Mouse (Mus musculus) heart, adult 8-10 months (tissue): ENCODE data around the gene Lsamp. TPM values are rescaled to one million over a fixed set of nuclear protein-coding genes. Genes with fewer than 3 reads are reported as not detected.

ENCODE experiments used
- DNase-seq: peaks from one replicate; pipeline ENCODE4 v3.0.0; 2022; ENCODE audit warnings: low spot score
- total RNA-seq, 4 experiments: library from RNA; stranded (reverse); gene quantifications; 2 replicates each; pipeline ENCODE4 v1.2.4; 2022

The Lsamp gene
- total RNA-seq, 4 experiments from 2014 or later, result 1.0 to 2.0 (median 1.4) TPM

DNA sequence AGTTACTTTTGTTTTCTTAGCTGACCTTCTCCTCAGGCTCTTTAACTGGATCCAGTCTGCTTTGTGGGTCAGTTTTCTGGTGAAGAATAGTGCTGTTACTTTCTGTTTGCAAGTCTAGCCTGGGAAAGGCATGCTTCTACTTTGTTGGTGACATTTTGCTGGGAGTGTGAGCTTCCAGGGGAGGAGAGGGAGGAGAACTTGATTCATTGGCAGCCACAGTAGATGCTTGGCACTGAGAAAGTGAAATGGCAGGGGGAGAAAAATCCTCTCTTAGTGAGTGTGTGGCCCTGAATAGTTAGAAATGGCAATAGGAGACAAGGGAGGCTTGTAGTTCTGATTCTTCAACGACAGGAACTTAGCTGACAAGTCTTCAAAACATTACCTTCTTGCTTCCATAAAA, 1551.6 kb downstream of the Lsamp start:
- DNase-seq, result no peak

DNA sequence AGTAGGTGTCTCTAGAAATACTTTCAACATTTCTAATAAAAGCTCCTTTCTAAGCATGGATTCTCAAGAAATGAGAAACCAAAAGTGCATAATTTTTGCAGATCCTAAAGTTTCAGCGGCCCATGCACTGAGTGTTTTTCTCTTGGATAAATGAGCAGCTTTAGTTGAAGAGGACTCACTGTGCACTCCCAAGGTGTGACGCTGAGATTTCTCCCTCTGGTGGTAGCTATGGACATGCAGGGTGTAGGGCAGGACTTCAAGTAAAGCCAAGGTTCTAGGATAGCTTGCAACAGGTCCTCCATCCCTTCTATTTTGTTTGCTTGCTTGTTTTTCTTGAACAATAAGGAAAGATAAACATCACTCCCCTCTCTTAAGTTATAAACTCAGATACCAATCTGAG, 1558.5 kb downstream of the Lsamp start:
- DNase-seq, result no peak

DNA sequence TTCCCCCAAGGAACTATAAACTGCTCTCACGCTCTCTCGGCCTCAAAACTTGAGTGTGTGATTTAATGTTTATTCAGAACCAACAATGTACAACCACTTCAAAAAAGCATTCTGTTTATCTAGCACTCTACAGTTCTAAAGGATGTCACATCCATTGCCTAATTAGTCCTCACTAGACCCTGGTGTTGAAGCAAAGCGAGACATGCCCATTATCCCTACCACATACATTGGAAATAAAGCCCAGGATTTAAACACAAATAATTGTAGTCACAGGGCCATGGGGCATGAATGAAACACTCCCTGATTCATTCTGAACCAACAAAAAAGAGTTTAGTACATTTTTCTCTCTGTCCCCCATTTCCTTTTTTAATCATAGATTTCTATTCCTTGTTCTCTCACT, 1567.0 kb downstream of the Lsamp start:
- DNase-seq, result no peak

DNA sequence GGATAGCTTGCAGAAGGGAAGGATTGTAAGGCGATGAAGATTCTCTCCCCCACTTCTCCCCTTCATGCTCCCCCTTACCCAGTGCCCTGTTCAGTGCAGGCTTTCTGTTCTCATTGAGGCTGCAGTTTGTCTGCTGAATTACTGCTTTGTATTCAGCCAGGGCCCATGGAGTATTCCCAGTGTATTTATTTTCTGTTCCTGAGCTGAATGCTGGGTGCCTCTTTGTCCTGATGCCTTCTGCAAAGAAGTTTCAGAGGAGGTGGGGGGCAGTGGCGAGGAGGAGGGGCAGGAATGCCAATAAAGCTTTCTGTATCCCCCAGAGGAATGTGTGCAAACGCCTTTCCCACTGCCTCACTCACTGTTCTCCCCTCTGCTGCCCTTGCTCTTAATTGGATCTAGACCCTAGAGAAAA, 1567.7 kb downstream of the Lsamp start:
- no peak for DNase-seq

DNA sequence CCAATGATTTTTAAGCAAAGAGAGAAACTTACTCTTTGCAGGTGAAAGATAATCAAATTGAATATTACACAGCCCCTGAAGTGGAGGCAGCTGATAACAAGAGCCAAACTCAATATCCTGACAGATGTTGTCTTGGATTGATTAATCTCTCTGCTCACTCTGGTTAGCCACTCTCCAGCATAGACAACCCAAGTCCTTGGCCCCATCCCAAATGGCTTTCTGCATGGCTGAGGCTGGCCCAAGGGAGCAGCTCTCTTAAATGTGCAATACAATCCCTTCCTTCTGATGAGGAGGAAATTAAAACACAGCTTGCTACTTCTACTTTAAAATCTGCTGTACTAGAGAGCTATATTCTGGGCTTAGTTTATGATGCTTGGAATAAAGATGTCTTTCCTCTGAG, 1572.9 kb downstream of the Lsamp start:
- DNase-seq, result peak; percentile 23

DNA sequence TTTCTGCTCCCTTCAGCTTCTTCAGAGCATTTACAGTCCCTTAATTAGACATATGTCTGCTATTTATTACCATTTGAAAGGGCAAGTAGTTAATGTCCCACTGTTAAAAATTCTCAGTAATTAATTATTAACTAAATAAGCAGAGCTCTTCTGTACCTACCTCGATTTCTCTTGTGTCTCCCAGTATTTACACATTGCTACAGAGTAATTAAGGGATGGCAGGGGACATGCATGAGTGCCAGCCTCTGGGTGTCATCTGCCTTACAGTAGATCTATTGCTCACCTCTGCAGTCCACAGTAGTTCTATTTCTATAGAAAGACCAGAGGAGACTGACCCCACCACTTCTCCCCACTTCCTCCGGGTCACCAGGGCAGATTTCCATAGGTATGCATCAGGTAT, 1581.1 kb downstream of the Lsamp start:
- DNase-seq, result no peak

DNA sequence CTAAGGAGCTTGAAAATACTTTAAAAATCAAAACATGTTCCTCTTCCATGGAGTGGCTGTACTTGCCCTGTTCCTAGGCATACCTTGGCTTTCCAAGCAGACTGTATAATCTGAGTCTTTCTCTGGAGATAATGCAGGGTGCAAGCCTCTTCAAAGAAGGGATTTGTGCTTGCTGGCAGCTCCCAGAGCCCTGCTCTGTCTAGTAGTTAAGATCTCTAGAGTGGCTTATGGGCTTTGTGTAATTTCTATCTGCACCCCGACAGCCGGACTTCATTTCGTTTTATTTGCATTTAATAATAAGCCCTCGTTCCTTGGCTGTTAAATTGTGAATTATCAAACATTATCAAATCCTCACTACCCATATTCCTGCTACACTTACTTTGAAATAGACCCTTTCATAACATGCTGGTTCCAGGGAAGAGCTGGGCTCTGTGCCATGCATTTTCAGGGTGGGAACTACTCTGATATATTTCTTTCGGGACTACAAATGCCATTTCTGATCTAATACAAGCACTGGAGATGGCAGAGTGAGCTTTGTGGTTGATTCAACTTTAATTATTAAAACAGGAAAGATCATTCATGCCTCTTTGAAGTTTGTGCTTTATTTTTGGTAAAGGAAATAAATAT, 1604.6 kb downstream of the Lsamp start:
- DNase-seq, result no peak

DNA sequence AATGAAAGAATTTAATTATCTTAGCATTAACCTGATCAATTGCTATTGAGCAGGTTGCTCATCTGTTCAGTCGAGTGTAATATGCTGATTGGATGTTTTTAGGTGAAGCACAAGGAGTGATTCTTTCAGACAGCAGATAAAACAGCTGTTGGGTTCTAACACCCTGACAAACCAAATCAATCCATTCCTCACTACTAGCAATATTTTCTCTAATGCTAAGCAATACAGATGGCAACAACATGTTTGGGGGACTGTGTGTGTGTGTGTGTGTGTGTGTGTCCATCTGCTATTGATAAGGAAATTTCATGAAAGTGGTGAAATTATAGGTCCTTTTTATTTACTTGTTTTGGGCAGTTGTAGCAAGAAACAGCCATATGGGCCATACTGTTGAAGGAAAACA, 1628.1 kb downstream of the Lsamp start:
- DNase-seq, result no peak

DNA sequence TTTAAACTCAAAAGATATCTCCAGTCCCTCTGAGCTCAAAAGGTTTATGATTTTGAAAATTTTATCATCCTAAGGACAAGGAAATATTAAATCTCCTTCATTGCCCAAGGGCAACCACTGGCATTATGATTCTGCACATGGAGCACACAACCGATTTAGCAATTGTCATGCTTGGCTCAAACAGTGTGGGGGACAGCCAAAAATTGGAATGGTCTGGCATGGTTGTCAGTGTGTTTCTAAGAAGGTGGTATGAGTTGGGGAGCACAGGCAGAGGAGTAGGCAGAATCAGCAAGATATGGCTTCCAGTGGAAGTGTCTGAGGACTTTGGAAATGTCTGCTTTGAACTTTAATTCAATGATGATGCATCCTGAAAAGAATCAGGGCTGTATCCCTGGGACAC, 1639.7 kb downstream of the Lsamp start:
- DNase-seq, result no peak

DNA sequence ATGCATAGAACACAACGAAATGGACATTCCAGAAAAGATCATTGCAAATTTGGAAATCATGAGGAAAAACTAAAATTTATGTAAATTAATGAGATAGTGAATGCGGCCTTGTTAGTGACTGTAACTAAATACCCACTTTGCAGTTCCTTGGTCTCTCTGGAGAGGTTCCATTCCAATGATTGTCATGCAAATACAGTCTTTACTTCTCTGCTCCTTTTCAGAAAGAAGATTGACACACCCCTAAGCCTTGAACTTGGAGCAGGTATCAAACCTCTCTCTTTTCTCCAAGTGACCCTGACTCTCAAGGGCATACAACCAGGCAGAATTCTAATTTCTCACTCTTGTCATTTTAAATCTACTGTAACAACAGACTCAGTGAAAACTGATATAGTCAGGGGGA, 1649.7 kb downstream of the Lsamp start:
- DNase-seq, result no peak

DNA sequence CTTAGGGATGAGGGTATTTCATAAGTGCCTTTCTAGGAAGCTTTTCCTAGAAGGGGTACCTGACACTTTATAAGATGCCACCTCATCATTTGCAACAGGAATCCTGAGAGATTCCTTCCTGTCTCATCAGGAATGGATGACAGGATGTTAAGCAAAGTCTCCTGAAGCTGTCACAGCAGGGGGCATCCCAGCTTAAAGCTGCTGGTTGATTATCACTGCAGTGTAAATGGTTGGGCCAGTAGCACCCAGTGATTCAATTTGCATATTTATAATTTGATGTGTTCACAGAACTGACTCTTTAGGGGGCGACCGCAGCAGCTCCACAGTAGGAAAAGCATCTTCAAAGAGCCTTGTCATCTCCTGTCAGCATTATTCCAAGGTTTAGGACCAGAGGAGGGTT, 1656.7 kb downstream of the Lsamp start:
- no peak for DNase-seq

DNA sequence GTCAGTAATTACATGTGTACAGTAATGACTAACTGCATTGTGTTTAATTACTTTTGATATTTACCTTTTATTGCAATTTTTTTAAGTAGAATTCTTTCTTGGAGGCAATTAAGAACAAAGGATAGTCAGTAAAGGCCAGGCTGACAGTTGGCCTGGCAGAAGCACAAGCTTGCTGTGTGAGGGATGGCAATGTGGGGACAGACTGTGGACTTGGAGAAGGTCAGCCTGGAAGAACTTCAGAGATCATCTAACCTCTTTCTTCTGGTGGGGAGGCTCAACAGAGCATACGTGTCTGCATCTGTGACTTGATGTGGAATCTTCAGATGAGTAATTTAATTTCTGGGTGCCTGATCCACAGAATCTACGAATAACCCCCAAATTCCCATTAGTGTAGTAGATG, 1669.1 kb downstream of the Lsamp start:
- DNase-seq, result no peak

DNA sequence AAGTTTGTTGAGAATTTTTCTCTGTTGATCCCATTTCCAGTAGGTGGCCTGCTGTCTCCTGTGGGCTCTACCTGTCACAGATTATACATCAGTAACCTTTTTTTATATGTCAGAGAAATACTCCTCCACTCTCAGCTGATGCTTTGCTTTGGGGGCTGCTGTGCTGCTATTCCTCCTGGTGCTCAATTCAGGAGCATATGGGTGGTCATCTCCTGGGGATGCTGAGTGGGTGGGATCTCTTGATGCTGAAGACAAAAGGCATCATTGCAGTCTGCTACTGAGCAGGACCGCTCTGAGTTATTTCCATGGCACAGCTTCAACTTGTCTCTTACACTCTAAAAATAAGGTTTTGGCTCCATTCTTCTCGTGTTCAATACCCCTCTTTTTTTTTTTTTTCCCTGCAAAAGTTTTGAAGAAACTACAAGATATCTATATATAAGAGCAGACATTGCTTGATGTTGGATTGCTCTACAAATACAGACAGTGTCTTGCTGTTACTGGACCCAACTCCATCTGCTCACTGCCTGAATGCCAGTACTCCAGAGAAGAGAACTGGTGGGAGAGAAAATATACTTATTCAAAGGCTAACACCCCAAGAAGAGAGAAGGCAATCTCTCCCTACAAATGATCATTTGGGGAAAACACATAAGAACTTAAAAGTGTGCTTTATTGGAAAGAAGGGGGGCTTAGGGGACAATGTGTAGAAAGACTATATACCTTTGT, 1690.3 kb downstream of the Lsamp start:
- no peak for DNase-seq

DNA sequence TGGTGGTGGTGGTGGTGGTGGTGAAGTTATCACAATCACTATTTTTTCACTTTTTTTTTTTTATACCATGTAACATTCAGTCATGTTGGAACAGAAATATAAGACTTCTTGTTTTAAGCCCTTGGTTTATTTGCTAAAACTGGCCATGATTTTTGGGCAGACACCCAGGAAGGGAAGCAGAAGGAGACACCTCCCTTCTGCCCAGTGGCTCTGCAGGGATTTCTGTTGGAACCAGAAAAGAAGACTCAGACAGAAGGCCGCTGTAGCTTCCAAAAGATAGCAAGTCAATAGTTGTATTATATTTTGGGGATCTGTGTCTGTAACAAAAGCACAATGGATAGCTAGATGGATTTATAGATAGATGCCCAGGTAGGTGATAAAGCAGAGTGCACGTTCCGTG, 1691.6 kb downstream of the Lsamp start:
- DNase-seq, result no peak

DNA sequence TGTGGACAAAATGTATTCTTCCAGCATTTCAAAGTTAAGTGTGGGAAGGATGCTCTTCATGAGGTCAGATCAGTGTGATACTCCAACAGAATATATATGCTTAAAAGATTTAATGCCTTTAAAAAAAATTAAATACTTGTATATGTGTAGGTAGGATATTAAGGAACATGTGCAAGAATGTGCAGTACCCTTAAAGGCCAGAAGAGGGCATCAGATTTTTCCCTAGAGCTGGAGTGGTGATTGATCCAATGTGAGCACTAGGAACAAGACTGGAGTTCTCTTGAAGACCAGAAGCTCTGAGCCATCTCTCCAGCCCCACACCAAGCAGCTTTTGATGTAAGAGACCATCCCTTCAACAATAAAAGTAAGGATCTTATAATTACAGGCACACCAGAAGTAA, 1708.3 kb downstream of the Lsamp start:
- no peak for DNase-seq

DNA sequence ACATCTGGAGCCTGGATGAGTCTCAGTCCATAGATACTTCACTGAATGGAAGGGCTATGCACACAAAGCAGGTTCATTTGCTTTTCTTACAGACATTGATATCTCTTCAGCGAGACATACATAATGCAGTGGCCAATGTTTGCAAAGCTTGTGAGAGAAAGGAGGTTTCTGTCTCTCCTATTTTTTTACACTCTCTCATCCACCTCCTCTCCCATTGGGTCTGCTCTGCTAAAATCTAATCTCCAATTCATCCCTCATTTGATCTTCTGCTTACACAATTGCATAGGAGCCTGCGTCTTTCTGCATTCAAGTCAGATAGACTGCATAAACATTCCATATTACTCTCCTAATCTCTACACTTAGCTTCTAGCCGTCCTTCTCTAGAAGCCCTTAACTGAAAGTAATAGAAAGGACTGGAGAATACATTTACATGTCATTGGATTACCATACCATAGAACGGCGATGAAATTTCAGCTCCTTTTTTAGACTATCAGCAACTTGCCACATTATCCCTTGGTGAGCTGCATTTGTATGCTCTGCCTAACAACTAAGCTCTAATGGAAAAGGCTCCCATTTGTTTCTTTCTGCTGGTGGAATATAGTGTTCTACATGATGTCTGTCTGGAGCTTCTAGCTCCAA, 1717.7 kb downstream of the Lsamp start:
- no peak for DNase-seq

DNA sequence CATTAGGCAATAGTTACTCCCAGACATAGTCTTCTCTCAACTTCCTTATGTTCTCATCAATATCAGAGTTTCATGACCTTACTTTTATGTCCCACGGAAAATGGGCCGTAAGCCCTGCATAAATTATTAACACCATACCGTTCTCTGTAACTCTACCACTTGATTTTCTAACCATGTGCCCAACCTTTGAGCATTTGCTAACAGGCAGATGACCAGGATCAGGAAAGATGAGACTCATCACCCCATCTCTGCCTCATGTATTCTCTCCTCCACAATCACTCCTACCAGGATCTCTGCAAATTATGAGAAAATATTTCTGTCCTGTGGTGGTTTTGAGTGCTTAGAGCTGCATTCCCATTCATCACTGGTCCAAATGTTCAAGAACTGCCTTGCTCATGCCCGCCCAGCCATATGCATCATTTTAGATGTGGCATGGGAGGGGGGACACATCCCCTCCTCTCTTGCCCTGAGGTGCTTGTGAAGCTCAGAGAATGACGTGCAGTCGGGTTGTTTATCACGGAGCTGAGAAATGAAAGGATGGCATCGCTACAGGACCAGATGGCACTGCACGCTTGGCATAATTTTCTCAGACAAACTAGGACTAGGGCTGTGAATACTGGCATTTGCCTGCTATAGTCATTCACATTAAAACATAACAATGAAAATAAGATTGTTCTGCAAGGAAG, 1744.9 kb downstream of the Lsamp start:
- no peak for DNase-seq

DNA sequence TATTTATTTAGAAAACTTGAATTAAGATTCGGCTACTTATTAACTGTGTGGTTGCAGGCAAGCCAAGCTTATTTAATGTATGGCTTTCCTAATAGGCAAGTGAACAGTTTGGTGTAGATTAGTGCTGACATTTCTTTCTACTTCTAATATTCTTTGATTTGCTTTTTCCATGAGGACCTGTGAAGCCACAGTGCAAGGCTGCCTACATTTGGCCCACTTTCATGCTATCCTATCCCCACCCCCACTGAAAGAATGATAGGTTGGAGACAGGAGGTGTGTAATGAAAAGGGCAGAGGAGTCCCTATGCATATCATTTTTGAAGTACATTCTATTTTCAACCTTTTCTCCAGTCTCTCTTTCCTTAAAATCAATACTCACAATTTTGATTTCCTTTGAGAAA, 1745.8 kb downstream of the Lsamp start:
- no peak for DNase-seq

DNA sequence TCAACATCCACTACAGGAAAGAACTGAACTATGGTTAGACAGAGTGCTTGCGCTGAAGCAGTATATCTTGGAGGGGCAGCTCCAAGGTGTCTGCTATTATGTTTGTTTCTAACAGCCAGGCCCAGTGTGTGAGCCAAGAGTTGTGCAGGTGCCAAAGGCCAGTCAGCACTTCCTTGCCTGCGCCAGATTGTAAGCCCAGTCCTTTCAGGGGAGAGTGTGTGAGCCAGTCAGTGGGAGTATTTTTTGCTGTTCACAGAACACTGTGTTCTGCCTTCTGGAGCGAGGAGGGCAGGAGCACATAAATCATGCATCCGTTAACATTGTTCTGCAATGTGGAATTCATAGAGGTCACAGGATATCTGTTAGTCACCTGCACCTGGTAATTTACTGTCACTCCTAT, 1760.9 kb downstream of the Lsamp start:
- peak; percentile 74 for DNase-seq

DNA sequence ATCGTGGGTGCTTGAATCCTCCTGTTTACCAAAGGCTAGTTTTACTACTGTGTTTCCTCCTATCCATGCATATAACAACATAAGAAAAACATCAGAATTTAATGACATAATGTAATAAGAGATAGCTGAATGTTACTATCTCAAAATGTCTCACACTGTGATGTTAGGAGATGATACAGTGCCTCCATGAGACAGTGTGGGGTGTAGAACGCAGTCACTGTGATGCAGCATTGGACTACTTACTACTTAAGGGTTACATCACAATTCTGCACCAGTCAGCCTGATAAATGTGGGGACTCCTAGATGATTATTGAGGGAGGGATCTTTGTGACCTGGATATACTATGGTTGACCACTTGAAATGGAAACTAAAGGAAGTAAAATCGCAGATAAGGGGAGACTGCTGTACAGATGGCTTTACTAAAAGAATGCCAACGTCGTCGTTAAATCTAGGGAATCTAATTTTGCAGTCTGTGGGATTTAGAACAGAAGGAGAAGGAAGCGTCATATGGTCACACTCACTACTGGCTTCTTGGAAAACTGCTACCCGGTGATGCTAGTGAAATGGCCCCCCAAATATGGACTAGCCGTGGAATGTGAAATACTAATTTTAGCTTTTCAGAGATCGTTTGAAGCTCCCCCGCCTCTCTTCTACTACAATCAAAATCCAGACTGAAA, 1762.2 kb downstream of the Lsamp start:
- DNase-seq, result no peak

DNA sequence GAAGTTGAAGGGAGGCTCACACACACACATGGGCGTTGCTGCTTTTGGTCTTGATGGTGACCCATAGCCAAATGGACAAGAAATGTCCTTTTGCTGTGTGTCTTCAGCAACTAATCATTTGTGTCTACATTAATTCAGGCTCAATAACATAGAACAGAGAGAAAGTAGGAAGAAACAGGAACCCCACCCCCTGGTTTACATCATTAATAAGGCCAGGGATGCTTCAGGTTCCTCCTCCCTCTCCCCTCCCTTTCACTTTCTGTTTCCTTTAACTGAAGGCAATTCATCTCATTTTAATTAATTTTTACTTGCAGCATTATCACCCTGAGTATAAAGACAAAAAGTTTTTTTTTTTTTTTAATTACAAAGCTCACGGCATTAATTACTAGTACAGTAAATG, 1763.7 kb downstream of the Lsamp start:
- no peak for DNase-seq

DNA sequence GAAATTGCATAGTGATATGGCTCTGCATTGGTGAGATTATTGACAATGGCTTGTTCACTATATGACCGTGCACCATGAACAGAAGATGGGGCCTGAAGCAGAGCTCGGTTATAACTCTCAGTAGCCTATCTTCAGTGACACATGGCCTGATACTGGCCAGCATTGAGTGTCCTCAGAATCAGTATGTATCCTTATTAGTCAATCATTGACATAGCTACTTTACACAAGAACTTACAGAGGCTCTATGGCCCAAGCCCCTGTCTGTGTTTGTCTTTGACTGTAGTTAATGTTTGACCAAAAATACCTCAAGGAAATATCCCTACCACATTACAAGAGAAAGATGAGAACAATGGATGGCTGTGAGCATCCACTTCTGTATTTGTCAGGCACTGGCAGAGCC, 1764.6 kb downstream of the Lsamp start:
- DNase-seq, result no peak
